8 mouse cellular contexts compared by ENCODE assay signal in genomic region chr14:20694884-20695760, GRCm38 (mm10). TPM values are rescaled to one million over a fixed set of nuclear protein-coding genes. Genes with fewer than 3 reads are reported as not detected.
A peak's percentile ranks its signal among the peaks of the same experiment; 100 is the strongest.
DNase-seq lines count a peak whose midpoint lies in the region; ATAC-seq lines count a peak whose summit lies in the region.

Gene Fut11, plus strand, starts transcription at chr14:20694968.

- intact Hi-C loops in gastrocnemius, postnatal 14 days (cut with DNase I; ENCODE audit: low total_unique reads): no loop called here
- intact Hi-C loops in left cerebral cortex, postnatal 10 days (cut with DNase I): no loop called here

- peak; percentile 82 for ATAC-seq in inflammation-experienced regulatory T-cells, adult 6 months
- peak; percentile 63 for ATAC-seq in megakaryocyte progenitor cell, adult 5-6 weeks (replicated peaks; ENCODE audit: poor library complexity)

- DNase-seq in adrenal gland, adult (ENCODE audit: inconsistent age in 2 of 2, low spot score in 1 of 2): peak; percentile 93 to 96
- peak; percentile 94 for DNase-seq in embryo, embryonic 10 days (ENCODE audit: low spot score)
- DNase-seq in gastrocnemius, postnatal 14 days: peak; percentile 90
- peak; percentile 70 to 95 for DNase-seq in left cerebral cortex, postnatal 10 days (ENCODE audit: extremely low spot score in 1 of 2, low spot score in 2 of 2)
- peak; percentile 92 for DNase-seq in right cerebral cortex, postnatal 10 days (ENCODE audit: low spot score in 2 of 2)
- DNase-seq in urinary bladder, postnatal 14 days (ENCODE audit: low spot score): peak; percentile 89

RNA-seq across cellular contexts. Expression of gene Fut11, which starts in this region (rescaled TPM):
- 1 to 10 TPM; 6.6 to 7.0 TPM for total RNA-seq in gastrocnemius, postnatal 14 days (2021)
- polyA plus RNA-seq in inflammation-experienced regulatory T-cells, adult 6 months (2017; shearing (Covaris generic)): 1 to 10 TPM; 4.9 to 6.5 (median 6.3) TPM
- total RNA-seq in left cerebral cortex, postnatal 10 days (2021): 10 to 100 TPM; 19.6 to 20.3 TPM
- total RNA-seq in megakaryocyte progenitor cell, adult 5-6 weeks (2015): 14.3 and 15.3 TPM in 2 replicates
- 5.3 and 5.7 TPM in 2 replicates for total RNA-seq in megakaryocyte progenitor cell, adult 5-6 weeks (2017)

Comparison
In these comparisons a context has a peak if more than half of its experiments do, and no peak if none do; other contexts are left out.
1. Peak in every context shown above with its lines: DNase-seq and ATAC-seq.